In the genomic region with DNA sequence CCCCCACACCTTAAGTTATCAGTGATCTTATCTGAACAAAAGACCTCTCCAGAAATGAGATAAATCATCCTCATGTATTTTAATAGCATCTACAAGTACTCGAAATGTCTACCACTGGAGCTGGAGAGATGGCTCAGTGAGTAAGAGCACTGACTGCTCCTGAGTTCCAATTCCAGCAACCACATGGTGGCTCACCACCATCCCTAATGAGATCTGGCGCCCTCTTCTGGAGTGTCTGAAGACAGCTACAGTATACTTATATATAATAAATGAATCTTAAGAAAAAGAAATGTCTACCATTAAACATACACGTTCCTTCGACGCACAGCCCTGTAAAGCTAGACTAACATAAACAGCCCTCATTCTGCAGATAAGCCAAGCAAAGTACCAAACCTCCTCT, we compare ENCODE assay signal across 10 mouse cellular contexts. TPM values are rescaled to one million over a fixed set of nuclear protein-coding genes. Genes with fewer than 3 reads are reported as not detected.
DNase-seq lines count a peak whose midpoint lies in the region; ATAC-seq and TF ChIP-seq lines count a peak whose summit lies in the region.
"Had no signal": no experiment of that assay in that cellular context is flagged by ENCODE, and none has a peak within 500 bp of the region (broad histone marks: within the 10 kb centered on the region; RNA-seq: fewer than 3 reads in every experiment).

No protein-coding gene starts in this region.

- 83% methylated on average over 5 of the region's 5 CpGs for WGBS in kidney, embryonic 15.5 days
- WGBS in lung, embryonic 14.5 days, result 77% methylated on average over 5 of the region's 5 CpGs
- 82% methylated on average over 5 of the region's 5 CpGs for WGBS in hindbrain, embryonic 16.5 days
- 78% methylated on average over 5 of the region's 5 CpGs for WGBS in forebrain, embryonic 10.5 days
- 79% methylated on average over 5 of the region's 5 CpGs for WGBS in forebrain, embryonic 15.5 days

- H3K9ac ChIP-seq in kidney, embryonic 15.5 days, result no peak overlapping the region
- H3K9ac ChIP-seq in lung, embryonic 14.5 days, result no peak overlapping the region
- H3K9ac ChIP-seq in hindbrain, embryonic 16.5 days (ENCODE audit: low read depth, low read length), result no peak overlapping the region
- H3K9ac ChIP-seq in forebrain, embryonic 15.5 days (replicated peaks), result no peak overlapping the region
- H3K9ac ChIP-seq: limb, embryonic 12.5 days; neural tube, embryonic 12.5 days had no signal

- no peak overlapping the region for H3K4me3 ChIP-seq in kidney, embryonic 15.5 days (replicated peaks)
- H3K4me3 ChIP-seq in lung, embryonic 14.5 days (ENCODE audit: low read depth, low read length), result no peak overlapping the region
- no peak overlapping the region for H3K4me3 ChIP-seq in hindbrain, embryonic 16.5 days (ENCODE audit: low read length)
- H3K4me3 ChIP-seq in forebrain, embryonic 10.5 days, result no peak overlapping the region
- no peak overlapping the region for H3K4me3 ChIP-seq in forebrain, embryonic 15.5 days
- H3K4me3 ChIP-seq: limb, embryonic 12.5 days; neural tube, embryonic 12.5 days had no signal

- no peak overlapping the region for H3K27ac ChIP-seq in kidney, embryonic 15.5 days
- no peak overlapping the region for H3K27ac ChIP-seq in lung, embryonic 14.5 days (ENCODE audit: low read depth)
- no peak overlapping the region for H3K27ac ChIP-seq in hindbrain, embryonic 16.5 days (ENCODE audit: low read depth, low read length)
- H3K27ac ChIP-seq in forebrain, embryonic 10.5 days, result no peak overlapping the region
- H3K27ac ChIP-seq in forebrain, embryonic 15.5 days (replicated peaks), result no peak overlapping the region
- H3K27ac ChIP-seq: limb, embryonic 12.5 days; neural tube, embryonic 12.5 days had no signal

- no peaks in the 10 kb centered on the region for H3K9me3 ChIP-seq in kidney, embryonic 15.5 days (replicated peaks)
- H3K9me3 ChIP-seq in lung, embryonic 14.5 days (ENCODE audit: low read depth, low read length), result no peaks in the 10 kb centered on the region
- H3K9me3 ChIP-seq in hindbrain, embryonic 16.5 days (ENCODE audit: control insufficient read depth, low read length), result no peaks in the 10 kb centered on the region
- H3K9me3 ChIP-seq in forebrain, embryonic 10.5 days, result no peaks in the 10 kb centered on the region
- H3K9me3 ChIP-seq in forebrain, embryonic 15.5 days, result no peaks in the 10 kb centered on the region
- H3K9me3 ChIP-seq: limb, embryonic 12.5 days; neural tube, embryonic 12.5 days had no signal

- H3K27me3 ChIP-seq in kidney, embryonic 15.5 days, result no peaks in the 10 kb centered on the region
- no peaks in the 10 kb centered on the region for H3K27me3 ChIP-seq in lung, embryonic 14.5 days (ENCODE audit: insufficient read depth, low read length)
- no peaks in the 10 kb centered on the region for H3K27me3 ChIP-seq in hindbrain, embryonic 16.5 days (replicated peaks; ENCODE audit: control insufficient read depth, insufficient read depth, low read length)
- no peaks in the 10 kb centered on the region for H3K27me3 ChIP-seq in forebrain, embryonic 10.5 days (ENCODE audit: poor library complexity, severe bottlenecking)
- H3K27me3 ChIP-seq in forebrain, embryonic 15.5 days, result no peaks in the 10 kb centered on the region
- H3K27me3 ChIP-seq: limb, embryonic 12.5 days; neural tube, embryonic 12.5 days had no signal

- H3K36me3 ChIP-seq in kidney, embryonic 15.5 days, result peaks cover 24% of the 10 kb centered on the region; the same call in 1 of the 2 replicates
- H3K36me3 ChIP-seq in lung, embryonic 14.5 days (ENCODE audit: insufficient read depth), result 0 out of 2 replicates have a peak, but pooled peaks cover 11% of the 10 kb centered on the region
- peaks cover 3% of the 10 kb centered on the region; the same call in 1 of the 2 replicates for H3K36me3 ChIP-seq in hindbrain, embryonic 16.5 days (ENCODE audit: control insufficient read depth, insufficient read depth, low read length)
- H3K36me3 ChIP-seq in forebrain, embryonic 10.5 days (replicated peaks), result peaks cover 32% of the 10 kb centered on the region
- H3K36me3 ChIP-seq in forebrain, embryonic 15.5 days, result peaks cover 8% of the 10 kb centered on the region

- no peaks in the 10 kb centered on the region for H3K4me1 ChIP-seq in kidney, embryonic 15.5 days
- H3K4me1 ChIP-seq in lung, embryonic 14.5 days (ENCODE audit: insufficient read depth), result no peaks in the 10 kb centered on the region
- H3K4me1 ChIP-seq in hindbrain, embryonic 16.5 days (ENCODE audit: control insufficient read depth, insufficient read depth, low read depth, low read length), result no peaks in the 10 kb centered on the region
- H3K4me1 ChIP-seq in forebrain, embryonic 10.5 days, result 0 out of 2 replicates have a peak, but pooled peaks cover 3% of the 10 kb centered on the region
- H3K4me1 ChIP-seq in forebrain, embryonic 15.5 days, result no peaks in the 10 kb centered on the region
- H3K4me1 ChIP-seq: limb, embryonic 12.5 days; neural tube, embryonic 12.5 days had no signal

- DNase-seq in kidney, adult 18-20 months, result peak; percentile 25
- peak; percentile 27 for DNase-seq in CD4-positive helper T cell, adult 2 months (ENCODE audit: low read depth, low spot score)
- peak; percentile 28 for DNase-seq in ZHBTc4 (ENCODE audit: low read depth, low spot score)
- DNase-seq in lung, embryonic 14.5 days, result no peak
- DNase-seq in forebrain, embryonic 10.5 days (ENCODE audit: extremely low spot score, low spot score), result no peak

- no peak overlapping the region for H3K4me2 ChIP-seq in kidney, embryonic 15.5 days
- no peak overlapping the region for H3K4me2 ChIP-seq in lung, embryonic 14.5 days
- H3K4me2 ChIP-seq in hindbrain, embryonic 16.5 days (ENCODE audit: low read length), result no peak overlapping the region
- no peak overlapping the region for H3K4me2 ChIP-seq in forebrain, embryonic 15.5 days (replicated peaks)
- H3K4me2 ChIP-seq: limb, embryonic 12.5 days; neural tube, embryonic 12.5 days had no signal

- peak; percentile 39 for TF ChIP-seq CTCF in lung, embryonic 14.5 days (IDR thresholded peaks at IDR 0.05; ENCODE audit: low read depth)

- ATAC-seq in kidney, embryonic 15.5 days (replicated peaks; ENCODE audit: low FRiP score), result no peak
- ATAC-seq in lung, embryonic 14.5 days (ENCODE audit: insufficient read depth), result no peak
- no peak for ATAC-seq in hindbrain, embryonic 16.5 days
- ATAC-seq in forebrain, embryonic 15.5 days (replicated peaks), result no peak

RNA-seq across cellular contexts. Expression of a gene that starts 32.3 kb away (rescaled TPM):
- polyA plus RNA-seq in kidney, embryonic 15.5 days (2015; fragmentation: Nextera tagmentation; extraction: Ambion mirVana), result 10.1 and 12.2 TPM in 2 replicates
- polyA plus RNA-seq in lung, embryonic 14.5 days (2014; fragmentation: Nextera tagmentation; extraction: Ambion mirVana), result 12.4 and 12.8 TPM in 2 replicates
- polyA plus RNA-seq in hindbrain, embryonic 16.5 days (2015; fragmentation: Nextera tagmentation; extraction: Ambion mirVana), result 12.3 and 13.4 TPM in 2 replicates
- polyA plus RNA-seq in forebrain, embryonic 10.5 days (2016; fragmentation: Nextera tagmentation; extraction: Ambion mirVana), result 11.7 and 12.0 TPM in 2 replicates
- 12.1 and 13.8 TPM in 2 replicates for polyA plus RNA-seq in forebrain, embryonic 15.5 days (2015; fragmentation: Nextera tagmentation; extraction: Ambion mirVana)

RNA-seq across cellular contexts. Expression of a gene that starts 45.9 kb away (rescaled TPM):
- polyA plus RNA-seq in kidney, embryonic 15.5 days (2015; fragmentation: Nextera tagmentation; extraction: Ambion mirVana), result 1.4 and 2.4 TPM in 2 replicates
- 0.89 and 1.1 TPM in 2 replicates for polyA plus RNA-seq in lung, embryonic 14.5 days (2014; fragmentation: Nextera tagmentation; extraction: Ambion mirVana)
- 12.5 and 13.6 TPM in 2 replicates for polyA plus RNA-seq in hindbrain, embryonic 16.5 days (2015; fragmentation: Nextera tagmentation; extraction: Ambion mirVana)
- 6.4 and 9.0 TPM in 2 replicates for polyA plus RNA-seq in forebrain, embryonic 10.5 days (2016; fragmentation: Nextera tagmentation; extraction: Ambion mirVana)
- 2.8 and 4.7 TPM in 2 replicates for polyA plus RNA-seq in forebrain, embryonic 15.5 days (2015; fragmentation: Nextera tagmentation; extraction: Ambion mirVana)

RNA-seq across cellular contexts. Expression of a gene that starts 54.8 kb away (rescaled TPM):
- polyA plus RNA-seq in kidney, embryonic 15.5 days (2015; fragmentation: Nextera tagmentation; extraction: Ambion mirVana), result 17.7 and 18.3 TPM in 2 replicates
- polyA plus RNA-seq in lung, embryonic 14.5 days (2014; fragmentation: Nextera tagmentation; extraction: Ambion mirVana), result 22.7 and 25.6 TPM in 2 replicates
- polyA plus RNA-seq in hindbrain, embryonic 16.5 days (2015; fragmentation: Nextera tagmentation; extraction: Ambion mirVana), result 11.8 and 12.9 TPM in 2 replicates
- 19.7 and 21.4 TPM in 2 replicates for polyA plus RNA-seq in forebrain, embryonic 10.5 days (2016; fragmentation: Nextera tagmentation; extraction: Ambion mirVana)
- 23.1 and 25.3 TPM in 2 replicates for polyA plus RNA-seq in forebrain, embryonic 15.5 days (2015; fragmentation: Nextera tagmentation; extraction: Ambion mirVana)

Comparison
In these comparisons a context has a peak if more than half of its experiments do, and no peak if none do; other contexts are left out.
1. DNase-seq: peak in kidney, adult 18-20 months (single experiment), CD4-positive helper T cell, adult 2 months (single experiment) and ZHBTc4 (single experiment); none in lung, embryonic 14.5 days (single experiment) and forebrain, embryonic 10.5 days (single experiment).